Mouse (Mus musculus) CH12F3 (cell line): ENCODE results near the gene Camk1.

Experiments
- in situ Hi-C: fragments of 300-500 bp; cut with MboI; formaldehyde crosslinking; loops from 2 replicates; pipeline ENCODE4 v1.14.3; 2020; ENCODE audit warnings: low sequenced_read_pairs

Gene Camk1

DNA sequence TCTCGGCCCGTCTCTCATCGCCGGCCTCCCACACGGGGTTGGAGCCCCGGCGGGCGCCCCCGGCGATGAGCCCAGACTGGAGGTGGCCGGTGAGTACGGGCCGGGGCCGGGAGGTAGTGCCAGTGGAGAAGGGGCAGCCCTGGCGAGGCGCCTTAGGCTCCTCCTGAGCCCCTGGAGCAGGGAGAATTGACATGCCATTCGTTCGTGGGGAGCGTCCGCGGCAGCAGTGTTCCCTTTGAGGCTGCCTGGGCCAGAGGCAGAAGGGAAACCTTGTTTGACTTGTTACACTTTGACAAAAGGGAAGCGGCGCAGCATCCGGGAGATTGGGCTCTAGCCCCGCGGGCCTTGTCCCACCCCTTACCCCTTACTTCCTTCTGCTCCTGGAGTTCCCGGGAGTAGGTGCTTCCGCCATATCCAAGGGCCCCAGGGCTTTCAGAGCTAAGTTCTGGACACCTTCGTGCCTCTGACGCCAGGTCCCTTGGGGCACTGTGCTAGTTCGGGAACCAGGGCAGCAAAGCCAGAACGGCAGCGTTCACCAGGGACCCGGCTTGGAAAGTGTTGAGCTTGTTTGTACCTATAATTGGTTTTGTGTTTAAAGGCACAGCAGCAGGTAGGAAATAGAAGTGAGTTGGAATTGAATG, 36.2 kb downstream of the Camk1 start:
- in situ Hi-C loops, result no loop called here

DNA sequence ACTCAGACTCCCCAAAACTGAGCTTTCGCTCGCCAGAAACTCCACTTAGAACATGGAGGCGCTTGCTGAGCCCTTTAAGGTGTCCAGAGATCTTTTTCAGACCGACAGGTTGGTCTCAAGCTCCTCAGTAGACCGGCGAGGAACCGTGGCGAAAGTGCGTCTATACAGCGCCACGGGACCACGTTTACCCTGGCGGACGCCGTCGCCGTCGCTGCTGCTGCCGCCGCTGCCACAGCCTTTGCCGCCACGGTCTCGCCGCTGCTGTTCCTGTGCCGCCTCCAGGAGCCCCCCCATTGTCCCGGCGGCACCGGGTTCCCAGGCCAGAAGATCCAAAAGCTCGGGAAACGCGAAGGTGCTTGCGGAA, 36.8 kb downstream of the Camk1 start, which contains the start of gene Brpf1:
Gene Brpf1, plus strand, starts transcription at position 152 of the 364 bp plus-strand sequence.
- in situ Hi-C loops, result no loop called here

DNA sequence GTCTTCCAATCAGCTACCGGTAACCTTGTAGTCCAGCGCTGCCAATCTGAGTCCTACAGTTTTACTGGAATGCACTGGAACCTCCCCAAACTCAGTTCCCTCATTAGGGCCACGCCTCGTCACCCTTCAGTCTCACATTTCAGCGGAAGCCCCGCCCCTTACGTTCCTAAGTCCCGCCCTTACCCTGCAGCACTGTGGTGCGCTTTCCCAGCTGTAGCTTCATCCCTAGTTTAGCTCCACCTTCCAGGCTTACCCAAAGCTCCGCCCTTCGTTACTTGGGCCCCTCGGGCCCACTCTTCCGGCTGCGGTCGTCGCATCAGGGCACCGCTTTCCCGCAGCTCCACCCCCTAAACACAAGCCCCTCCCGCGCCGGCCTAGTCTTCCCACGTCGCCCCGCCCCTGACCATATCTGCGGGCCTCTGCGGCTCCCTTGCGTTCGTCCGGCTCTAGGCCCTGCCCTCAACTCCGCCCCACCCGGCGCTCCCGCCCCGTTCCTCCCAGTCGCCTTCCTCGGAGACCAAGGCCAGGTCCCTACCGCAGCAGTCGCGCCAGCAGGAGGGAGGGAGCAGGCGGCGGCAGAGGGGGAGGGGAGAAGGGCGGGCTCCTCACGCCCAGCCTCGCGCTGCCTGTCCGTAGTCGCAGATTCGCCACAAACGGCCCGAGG, 37.3 kb downstream of the Camk1 start:
- in situ Hi-C loops, result no loop called here

DNA sequence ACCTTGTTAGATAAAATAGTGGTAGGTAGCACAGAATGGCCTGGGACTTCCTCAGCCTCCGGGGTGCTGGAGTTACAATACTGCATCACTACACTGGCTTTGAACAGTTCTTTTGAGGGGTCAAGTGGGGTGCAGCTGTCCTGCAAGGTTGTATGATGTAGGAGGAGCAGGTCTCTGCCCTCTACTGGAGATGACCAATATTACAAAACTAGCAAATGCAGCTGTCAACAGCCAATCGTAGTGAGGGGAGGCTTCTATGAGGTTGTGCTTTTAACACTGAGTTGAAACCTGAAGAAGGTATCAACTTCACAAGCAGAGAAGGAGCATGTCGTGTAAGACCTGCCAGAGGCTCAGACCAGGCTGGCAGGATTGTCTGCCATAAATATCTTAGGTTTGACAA, 41.5 kb downstream of the Camk1 start:
- in situ Hi-C loops, result no loop called here

DNA sequence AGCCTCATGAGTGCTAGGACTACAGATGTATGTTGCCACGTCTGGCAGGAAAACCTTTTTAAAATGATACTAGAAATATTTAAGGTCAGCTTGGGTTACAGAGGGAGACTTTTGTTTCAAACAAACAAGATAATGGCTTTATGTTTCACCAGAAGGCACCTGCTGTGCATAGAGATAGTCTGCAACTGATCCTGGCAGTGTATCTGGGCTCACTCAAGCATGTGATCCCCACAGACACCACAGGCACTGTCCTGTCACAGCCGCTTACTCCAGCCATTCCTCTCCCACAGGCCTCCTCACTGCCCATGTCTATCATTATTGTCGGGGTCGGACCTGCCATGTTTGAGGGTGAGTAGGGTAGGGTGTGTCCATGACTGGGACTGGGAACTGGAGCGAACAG, 42.4 kb downstream of the Camk1 start:
- in situ Hi-C loops, result no loop called here

DNA sequence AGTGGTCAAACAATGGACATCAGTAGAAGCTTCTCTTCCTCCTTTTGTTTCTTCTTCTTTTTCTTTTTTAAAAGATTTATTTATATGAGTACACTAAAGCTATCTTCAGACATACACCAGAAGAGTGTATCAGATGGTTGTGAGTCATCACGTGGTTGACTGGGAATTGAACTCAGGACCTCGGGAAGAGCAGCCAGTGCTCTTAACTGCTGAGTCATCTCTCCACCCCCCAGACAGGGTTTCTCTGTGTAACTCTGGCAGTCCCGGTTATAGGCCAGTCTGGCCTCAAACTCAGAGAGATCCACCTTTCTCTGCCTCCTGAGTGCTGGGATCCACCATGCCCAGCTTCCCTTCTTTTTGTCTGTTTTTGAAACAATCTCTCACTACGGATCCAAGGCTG, 47.1 kb downstream of the Camk1 start:
- in situ Hi-C loops, result no loop called here

DNA sequence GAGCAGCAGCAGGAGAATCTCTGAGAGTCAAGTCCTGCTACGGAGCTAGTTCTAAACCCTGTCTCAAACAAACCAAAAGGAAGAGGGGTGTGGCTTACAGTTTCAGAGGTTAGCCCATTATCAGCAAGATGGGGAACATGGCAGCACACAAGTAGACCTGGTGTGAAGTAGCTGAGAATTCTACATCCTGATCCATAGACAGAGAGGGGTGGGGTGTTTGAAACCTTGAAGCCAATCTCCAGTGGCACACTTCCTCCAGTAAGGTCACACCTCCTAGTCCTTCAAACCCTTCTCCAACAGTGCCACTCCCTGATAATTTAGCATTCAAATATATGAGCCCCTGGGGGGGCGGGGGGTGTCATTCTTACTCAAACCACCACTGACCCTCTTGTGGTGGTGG, 47.7 kb downstream of the Camk1 start:
- in situ Hi-C loops, result no loop called here

DNA sequence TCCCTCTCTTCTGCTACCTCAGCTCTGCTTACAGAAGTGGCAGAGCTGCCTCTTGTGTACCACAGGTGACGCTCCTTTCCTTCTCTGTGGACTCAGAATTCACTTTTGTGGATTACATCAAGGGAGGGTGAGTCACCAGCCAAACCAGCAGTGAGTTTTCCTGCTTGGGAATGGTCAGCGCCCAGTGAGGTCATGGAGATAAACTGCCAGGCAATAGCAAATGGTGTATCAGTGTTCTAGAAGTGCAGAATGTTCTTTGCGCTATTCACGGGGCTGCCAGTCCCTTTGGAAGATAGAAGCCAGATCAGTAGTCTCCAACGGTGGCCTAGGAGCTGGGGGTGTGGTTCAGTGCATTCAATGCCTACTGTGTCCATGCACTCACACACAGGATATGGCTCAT, 50.8 kb downstream of the Camk1 start:
- in situ Hi-C loops, result no loop called here

DNA sequence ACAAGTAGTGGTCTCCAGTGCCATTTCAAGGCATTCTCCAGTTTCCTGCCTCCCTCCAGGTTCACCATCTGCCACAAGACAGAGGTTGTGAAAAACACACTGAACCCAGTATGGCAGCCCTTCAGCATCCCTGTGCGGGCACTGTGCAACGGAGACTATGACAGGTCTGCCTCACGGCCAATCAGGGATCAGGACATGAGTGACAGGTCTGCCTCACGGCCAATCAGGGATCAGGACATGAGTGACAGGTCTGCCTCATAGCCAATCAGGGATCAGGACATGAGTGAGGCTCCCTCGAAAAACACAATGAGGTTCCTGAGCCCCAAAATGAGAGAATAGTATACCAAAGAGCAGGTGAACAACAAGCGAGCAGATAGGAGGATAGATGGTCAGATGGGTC, 53.4 kb downstream of the Camk1 start:
- in situ Hi-C loops, result no loop called here

DNA sequence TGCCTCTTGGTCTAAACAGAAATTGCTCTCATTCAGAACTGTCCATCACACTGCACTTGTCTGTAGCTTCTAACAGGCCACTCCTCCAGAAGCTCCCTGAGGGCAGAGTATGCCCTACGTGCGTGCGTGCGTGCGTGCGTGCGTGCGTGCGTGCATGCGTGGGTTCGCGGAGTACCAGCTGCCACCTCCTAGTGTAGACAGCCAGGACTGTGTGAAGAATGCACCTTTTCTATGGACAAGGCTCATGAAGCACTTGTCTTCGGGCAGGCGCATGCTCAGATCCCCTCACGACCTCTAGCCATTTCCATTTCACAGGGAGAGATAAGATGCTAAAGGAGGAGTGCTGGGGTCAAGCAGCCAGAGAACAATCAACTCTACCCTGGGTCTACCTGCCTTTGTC, 54.4 kb downstream of the Camk1 start:
- in situ Hi-C loops, result no loop called here

DNA sequence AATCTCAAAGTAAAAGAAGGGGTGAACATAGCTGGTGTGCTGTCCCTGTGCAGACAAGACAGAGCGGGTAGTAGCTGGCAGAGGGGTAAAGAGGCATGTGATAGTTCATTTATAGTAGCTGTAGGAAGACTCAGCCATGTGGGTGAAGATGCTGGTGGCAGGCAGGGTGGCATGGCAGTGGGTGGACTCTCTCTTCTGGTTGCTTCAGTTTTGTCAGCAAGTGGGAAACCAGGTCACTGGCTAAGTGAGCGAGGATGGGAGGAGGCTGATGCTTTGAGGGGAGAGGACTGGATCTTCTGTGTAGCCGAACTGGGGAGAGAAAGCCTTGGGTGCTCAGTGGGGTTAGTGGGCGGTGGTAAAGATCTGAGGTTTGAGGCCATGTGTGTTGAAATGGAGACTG, 56.5 kb downstream of the Camk1 start:
- in situ Hi-C loops, result no loop called here

DNA sequence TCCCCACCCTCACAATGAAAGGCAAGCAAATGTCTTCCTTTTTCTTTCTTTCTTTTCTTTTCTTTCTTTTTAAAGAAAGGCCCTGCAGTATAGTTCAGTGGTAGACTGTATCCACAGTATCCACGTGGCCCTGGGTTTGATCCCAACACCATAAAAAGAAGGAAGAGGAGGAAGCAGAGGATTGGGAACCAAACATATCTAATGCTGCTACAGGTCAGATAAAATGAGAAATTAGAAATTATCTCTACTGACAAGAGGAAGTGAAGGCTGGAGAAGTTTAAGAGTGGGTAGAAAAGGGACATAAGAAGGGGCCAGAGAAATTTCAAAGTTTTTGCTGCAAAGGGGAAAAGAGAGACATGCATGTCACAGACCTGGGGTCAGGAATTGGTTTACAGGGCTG, 57.5 kb downstream of the Camk1 start:
- in situ Hi-C loops, result no loop called here

DNA sequence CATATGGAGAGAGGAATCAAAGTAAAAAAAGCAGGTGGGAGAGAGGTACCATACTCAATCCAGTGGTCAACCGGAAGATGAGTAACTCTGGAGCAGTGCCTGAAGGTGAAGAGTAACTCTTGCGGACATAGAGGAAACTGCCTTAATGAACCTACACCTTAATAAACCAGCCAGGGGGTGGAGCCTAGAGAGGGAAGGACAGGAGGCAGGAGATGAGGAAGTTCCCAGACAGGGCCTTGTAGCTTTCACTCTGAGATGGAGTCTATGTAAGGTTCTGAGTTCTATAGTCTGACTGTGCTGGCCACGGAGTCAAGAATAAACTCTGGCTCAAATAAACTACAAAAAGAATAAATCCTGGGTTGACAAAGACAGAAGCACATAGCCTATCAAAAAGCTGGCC, 58.9 kb downstream of the Camk1 start:
- in situ Hi-C loops, result no loop called here
